Mouse (Mus musculus) erythroid progenitor cell, adult 5-6 weeks (primary cell): Measurements from ENCODE around the gene Myh2. TPM values are rescaled to one million over a fixed set of nuclear protein-coding genes. Genes with fewer than 3 reads are reported as not detected.

Experiments
- ATAC-seq: replicated peaks from 2 replicates; pipeline ENCODE4 v1.8.0; 2016; ENCODE audit warnings: moderate number of reproducible peaks, mild to moderate bottlenecking, moderate TSS enrichment, inconsistent platforms; ENCODE audit not compliant: poor library complexity, low FRiP score, severe bottlenecking
- total RNA-seq, 2 experiments: library from RNA; stranded (forward) in 1 of 2; stranded (reverse) in 1 of 2; fragments of 150-400 nt in 1 of 2; fragments of 186-747, 209-891 nt in 1 of 2; gene quantifications; 2 replicates each; pipeline versions ENCODE4 v1.2.3 to v1.2.4; 2015 to 2017; ENCODE audit warnings: low replicate concordance in 2 of 2

Gene Myh2
- total RNA-seq, 2 experiments from 2014 or later, result not detected

DNA sequence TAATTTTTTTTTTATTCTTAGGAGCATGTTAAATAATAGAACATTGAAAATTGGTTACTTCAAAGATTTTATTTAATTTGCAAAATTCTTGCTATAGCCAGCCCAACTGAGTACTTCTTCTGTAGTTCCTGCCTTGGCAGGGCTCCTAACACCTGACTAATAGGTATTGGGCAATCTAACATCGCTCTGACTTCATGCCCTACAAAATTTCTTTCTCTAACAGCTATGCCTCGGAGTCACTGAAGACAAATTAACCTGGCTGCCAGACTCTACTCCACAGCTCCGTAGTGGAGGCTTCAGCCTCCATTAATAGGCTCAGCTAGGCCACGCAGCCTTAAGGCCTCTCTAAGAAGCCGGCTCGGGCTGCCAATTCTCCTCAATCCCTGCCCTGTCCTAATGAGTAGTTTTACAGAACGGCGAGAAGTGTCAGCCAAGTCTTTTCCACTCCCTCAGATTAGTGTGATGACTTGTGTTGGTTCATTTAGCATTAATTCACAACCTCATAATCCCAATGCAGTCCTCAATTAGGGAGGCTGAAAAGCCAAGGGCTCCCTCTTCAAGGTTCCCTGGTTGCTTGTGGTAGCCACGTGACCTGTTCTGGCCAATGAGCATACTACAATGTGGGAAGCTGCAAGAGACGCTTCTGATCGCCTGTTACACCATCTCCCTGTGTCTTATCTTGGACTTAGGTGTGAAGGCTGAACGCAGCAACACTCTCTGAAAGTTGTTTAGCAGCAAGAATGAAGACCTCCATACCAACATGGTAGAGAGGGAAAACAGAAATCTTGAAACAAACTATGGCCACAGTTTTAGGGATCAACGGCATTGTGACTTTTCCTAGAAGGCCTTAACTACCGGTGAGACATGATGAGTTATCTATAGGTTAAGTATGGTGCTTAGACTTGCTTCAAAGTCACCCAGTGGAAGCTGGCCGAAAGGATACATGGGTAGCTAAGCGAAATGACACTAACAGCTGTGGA is 18.9 kb upstream of the Myh2 start:
- no peak for ATAC-seq

- no peak for ATAC-seq
These were observed 17.7 kb upstream of the Myh2 start for GRCm38 (mm10) chr11:67153123-67153522.

GRCm38 (mm10) chr11:67153843-67154242 is 17.0 kb upstream of the Myh2 start:
- no peak for ATAC-seq

DNA sequence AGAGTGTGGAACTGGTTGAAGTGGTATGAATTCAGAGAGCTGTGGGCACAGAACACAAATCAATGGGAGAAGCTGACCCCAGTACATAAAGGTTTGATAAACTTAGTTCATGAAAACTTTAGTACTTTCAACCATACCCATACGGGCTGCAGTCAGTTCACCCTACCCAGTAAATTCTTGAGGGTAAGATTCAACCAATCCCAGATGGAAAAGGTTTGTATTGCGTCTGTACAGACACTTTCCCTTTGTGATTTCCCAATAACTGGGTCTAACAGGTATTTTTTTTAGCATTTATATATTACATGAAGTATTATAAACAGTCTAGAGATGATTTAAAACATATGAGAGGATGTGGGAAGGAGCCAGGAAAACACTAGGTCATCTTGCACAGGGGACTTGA is 15.2 kb upstream of the Myh2 start:
- no peak for ATAC-seq

DNA sequence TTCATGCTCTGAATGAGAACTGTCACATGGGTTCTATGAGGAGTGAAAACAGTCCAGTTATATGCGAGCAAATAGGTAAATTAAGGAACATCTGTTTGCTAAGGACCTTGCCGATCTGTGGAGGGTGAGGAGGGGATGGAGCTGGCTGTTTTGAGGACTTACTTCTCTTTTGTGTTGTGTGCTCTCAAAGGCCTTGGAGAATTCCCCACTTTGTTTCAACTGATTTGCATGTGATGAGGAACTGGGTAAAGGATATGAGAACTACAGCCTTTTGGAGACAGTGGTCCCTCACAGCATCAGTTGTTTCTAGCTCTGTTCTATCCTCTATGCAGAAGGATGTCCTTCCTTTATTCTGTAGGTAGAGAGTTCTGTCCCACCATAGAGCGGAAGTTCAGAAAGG is 10.7 kb upstream of the Myh2 start:
- no peak for ATAC-seq

GRCm38 (mm10) chr11:67163701-67164100 is 7.1 kb upstream of the Myh2 start:
- no peak for ATAC-seq

- ATAC-seq, result no peak
These were observed 6.0 kb upstream of the Myh2 start for GRCm38 (mm10) chr11:67164851-67165250.

DNA sequence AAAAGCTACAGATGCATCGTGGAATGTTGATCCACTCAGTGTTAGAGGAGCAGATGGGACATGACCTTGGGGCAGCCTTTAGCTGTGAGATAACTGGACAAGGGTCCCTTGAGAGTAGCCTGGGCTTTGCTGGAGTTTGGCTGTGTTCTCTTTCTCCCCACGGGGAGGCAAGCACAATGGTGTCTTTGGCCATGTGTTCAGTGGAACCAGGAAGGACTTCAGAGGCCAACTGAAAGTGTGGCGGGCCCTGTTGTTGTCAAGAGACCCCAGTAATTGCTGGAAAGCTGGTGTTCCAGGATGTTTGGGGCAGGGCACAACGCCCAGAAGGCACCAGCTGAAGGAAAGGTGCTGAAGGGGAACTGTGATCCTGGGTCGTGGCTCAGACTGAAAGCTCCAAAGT is 1.5 kb upstream of the Myh2 start:
- ATAC-seq, result no peak

DNA sequence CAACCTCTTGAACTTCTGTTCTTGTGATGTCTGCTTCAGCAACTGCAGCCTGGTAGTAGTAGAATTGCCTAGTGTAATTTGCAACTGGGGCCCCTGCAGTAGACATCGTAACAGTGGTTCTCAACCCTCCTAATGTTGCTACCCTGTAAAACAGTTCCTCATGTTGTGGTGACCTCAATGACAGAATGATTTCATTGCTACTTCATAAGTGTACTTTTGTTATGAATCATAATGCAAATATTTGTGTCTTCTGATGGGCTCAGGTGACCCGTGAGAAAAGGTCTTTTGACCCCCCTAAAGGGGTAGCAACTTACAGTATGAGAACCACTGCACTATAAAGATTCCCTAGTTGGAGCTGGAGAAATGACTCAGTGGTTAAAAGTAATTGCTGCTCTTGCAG is 1.6 kb downstream of the Myh2 start:
- no peak for ATAC-seq

DNA sequence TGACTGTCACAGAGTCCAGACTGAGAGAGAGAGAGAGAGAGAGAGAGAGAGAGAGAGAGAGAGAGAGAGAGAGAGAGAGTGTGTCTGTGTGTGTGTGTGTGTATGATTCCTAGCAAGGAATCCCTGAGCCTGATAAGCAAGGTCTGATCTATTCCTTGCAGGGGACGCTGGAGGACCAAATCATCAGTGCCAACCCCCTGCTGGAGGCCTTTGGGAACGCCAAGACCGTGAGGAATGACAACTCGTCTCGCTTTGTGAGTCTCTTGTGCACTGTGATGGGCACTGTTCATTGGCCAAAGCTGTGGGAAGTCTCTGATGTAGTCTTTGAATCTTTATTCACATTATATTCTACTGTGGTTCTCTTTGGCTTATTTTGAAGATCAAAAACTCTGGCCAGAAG is 5.5 kb downstream of the Myh2 start:
- no peak for ATAC-seq

GRCm38 (mm10) chr11:67190316-67190715 is 19.5 kb downstream of the Myh2 start:
- no peak for ATAC-seq

DNA sequence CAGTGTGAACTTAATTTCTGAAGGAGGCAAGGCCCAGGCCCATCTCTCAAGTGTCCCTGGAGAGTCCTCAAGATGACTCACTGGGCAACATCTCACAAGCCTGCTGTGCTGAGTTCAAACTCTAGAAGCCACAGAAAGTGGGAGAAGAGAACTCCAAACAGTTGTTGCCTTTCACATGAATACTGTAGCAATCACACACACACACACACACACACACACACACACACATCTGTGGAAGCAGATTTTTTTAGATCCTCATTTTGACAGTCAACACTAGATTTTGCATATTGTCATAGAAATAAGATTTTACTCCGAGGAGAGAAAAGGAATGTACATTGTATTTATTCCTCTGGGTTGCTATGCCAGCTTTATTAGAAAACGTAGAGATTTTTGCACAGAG is 20.0 kb downstream of the Myh2 start:
- no peak for ATAC-seq

DNA sequence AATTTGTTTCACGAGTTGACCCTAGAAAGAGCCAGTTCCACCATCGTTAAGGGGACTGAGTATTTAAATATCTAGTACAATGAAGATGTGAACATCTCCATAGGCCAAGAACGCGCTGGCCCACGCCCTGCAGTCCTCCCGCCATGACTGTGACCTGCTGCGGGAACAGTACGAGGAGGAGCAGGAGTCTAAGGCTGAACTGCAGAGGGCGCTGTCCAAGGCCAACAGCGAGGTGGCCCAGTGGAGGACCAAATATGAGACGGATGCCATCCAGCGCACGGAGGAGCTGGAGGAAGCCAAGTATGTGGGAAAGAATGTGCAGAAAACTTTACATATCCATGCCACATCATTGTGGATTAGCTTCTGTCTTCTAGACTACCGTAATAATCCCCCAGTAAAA is 20.7 kb downstream of the Myh2 start:
- ATAC-seq, result no peak

GRCm38 (mm10) chr11:67199321-67199720 is 28.5 kb downstream of the Myh2 start:
- no peak for ATAC-seq

- no peak for ATAC-seq
These were observed 28.9 kb downstream of the Myh2 start, which contains the start of gene Myh1 for GRCm38 (mm10) chr11:67199752-67200151. Gene Myh1, plus strand, starts transcription at chr11:67200052.

DNA sequence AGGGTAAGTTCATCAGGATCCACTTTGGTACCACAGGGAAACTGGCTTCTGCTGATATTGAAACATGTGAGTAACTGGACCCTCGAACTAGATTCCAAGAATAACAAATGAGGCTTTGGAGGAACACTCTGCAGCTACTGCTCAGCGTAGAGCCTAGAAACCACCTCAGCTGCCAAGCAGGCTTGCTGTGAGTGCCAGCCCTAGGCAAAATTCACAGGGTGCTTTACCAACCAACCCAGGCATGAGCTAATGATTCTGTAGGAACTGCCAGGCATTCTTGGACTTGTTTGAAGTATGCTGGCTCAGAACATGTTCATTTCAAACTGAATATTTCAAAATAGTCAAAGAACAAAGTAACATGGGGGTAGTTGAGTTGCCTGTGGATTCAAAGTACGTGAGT is 33.9 kb downstream of the Myh2 start:
- no peak for ATAC-seq

GRCm38 (mm10) chr11:67221803-67222202 is 51.0 kb downstream of the Myh2 start:
- no peak for ATAC-seq

DNA sequence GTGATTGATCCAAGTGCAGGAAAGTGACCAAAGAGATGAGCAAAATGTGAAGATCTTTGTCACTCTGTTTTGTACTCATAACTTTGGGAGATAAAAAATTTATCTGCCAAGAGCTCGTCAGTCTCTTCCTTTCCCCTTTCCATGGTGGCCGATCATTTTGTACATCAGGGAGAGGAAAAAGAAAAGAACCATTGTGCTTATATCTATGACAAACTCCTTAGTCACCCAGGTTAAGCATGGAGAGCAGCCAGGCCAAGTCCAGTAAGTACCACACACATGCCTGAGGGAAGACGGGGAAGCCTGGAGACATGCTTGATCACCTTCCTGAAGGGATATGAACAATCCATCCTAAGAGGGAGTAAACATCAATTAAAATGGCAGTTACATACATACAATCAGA is 53.6 kb downstream of the Myh2 start:
- no peak for ATAC-seq

DNA sequence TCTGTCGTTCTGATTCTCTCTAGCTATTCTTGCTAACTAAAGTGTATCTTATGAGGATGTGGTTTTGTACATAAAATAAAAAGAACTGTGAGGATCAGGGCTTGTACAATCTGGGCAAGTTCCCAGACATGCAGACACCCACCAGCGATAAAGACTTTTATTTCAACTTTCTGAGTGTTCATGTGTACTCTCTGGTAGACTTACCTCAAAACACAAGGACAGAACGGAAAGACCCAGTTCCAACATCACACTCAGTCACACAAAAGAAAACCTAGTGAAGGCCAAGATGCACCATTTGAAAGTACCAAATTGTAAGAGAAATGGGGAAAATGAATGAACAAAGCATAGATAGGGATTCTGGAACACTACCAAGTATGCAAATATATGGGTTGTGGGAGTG is 57.9 kb downstream of the Myh2 start:
- no peak for ATAC-seq

GRCm38 (mm10) chr11:67229166-67229565 is 58.3 kb downstream of the Myh2 start:
- ATAC-seq, result no peak

GRCm38 (mm10) chr11:67229946-67230345 is 59.1 kb downstream of the Myh2 start:
- ATAC-seq, result no peak
